Mouse (Mus musculus) megakaryocyte, embryonic 14.5 days (primary cell): ENCODE results near the gene Cdk11b. TPM values are rescaled to one million over a fixed set of nuclear protein-coding genes. Genes with fewer than 3 reads are reported as not detected.
A peak's percentile ranks its signal among the peaks of the same experiment; 100 is the strongest.

ENCODE experiments used
- H3K27me3 ChIP-seq: replicated peaks from 2 replicates; pipeline ENCODE3; 2012; ENCODE audit warnings: inconsistent platforms
- H3K36me3 ChIP-seq: replicated peaks from 2 replicates; pipeline ENCODE3; 2012; ENCODE audit warnings: low read length, inconsistent platforms, mixed read lengths
- H3K4me1 ChIP-seq: 2 replicates; pipeline ENCODE4 v1.6.1; 2012; ENCODE audit warnings: inconsistent platforms
- H3K4me3 ChIP-seq: replicated peaks from 2 replicates; pipeline ENCODE3; 2012; ENCODE audit warnings: moderate library complexity, mild to moderate bottlenecking, inconsistent platforms
- H3K9me3 ChIP-seq: 2 replicates; pipeline ENCODE4 v1.6.1; 2012; ENCODE audit warnings: inconsistent platforms
- FLI1 ChIP-seq: IDR thresholded peaks from 2 replicates; pipeline ENCODE4 v1.6.1; 2012; ENCODE audit warnings: low read length, inconsistent platforms, mixed read lengths
- GATA1 ChIP-seq: IDR thresholded peaks from 3 replicates; pipeline ENCODE4 v1.6.1; 2012; ENCODE audit warnings: mixed read lengths, low read length, inconsistent platforms, borderline replicate concordance
- polyA plus RNA-seq: library from polyadenylated mRNA; stranded (reverse); fragments of >175 nt; gene quantifications from 2 replicates; pipeline ENCODE4 v1.2.3, GENCODE M21; 2012; ENCODE audit warnings: low replicate concordance; ENCODE audit not compliant: insufficient read depth

Cdk11b gene
- polyA plus RNA-seq, 1 experiment = 77.3 TPM

- Histone ChIP-seq H3K4me3 (no peak overlapping the region), H3K9me3 (no peaks in the 10 kb centered on the region), H3K4me1 (peaks cover 48% of the 10 kb centered on the region), H3K27me3 (no peaks in the 10 kb centered on the region), H3K36me3 (peaks cover 49% of the 10 kb centered on the region)
- TF ChIP-seq FLI1 (no peak), GATA1 (no peak)
Measured at GRCm38 (mm10) chr4:155591012-155591719, 33.5 kb upstream of the Cdk11b start.

GRCm38 (mm10) chr4:155593780-155594179 lies 30.9 kb upstream of the Cdk11b start:
- Histone ChIP-seq H3K9me3 (no peaks in the 10 kb centered on the region), H3K4me1 (peaks cover 66% of the 10 kb centered on the region), H3K27me3 (no peaks in the 10 kb centered on the region), H3K4me3 (no peak overlapping the region), H3K36me3 (peaks cover 23% of the 10 kb centered on the region)
- TF ChIP-seq FLI1 = no peak
- no peak for TF ChIP-seq GATA1

GRCm38 (mm10) chr4:155595777-155596176 lies 28.9 kb upstream of the Cdk11b start:
- Histone ChIP-seq H3K27me3 (no peaks in the 10 kb centered on the region), H3K36me3 (peaks cover 4% of the 10 kb centered on the region), H3K4me3 (no peak overlapping the region), H3K9me3 (no peaks in the 10 kb centered on the region), H3K4me1 (peaks cover 70% of the 10 kb centered on the region)
- TF ChIP-seq GATA1 (no peak), FLI1 (no peak)

DNA sequence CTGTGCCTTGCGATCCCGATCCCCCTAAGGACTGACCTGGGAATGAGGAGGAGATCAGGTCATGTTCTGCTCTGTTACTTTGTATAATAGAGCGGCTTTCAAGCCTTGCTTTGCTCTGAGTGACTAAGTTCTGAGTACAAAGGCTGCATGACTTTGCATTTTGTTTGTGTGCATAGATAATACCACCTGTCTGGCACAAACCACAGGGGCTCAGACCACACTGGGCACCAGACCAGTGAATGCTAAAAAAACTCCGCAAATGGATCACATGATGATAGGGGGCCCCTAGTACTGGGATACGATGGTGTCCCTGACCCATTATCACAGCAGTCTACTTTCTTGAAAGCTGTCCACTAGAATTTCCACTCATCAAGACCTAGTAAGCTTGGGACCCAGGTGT lies 28.0 kb upstream of the Cdk11b start:
- H3K9me3 ChIP-seq = no peaks in the 10 kb centered on the region
- H3K4me1 ChIP-seq = peaks cover 63% of the 10 kb centered on the region
- TF ChIP-seq GATA1 (no peak; the same call in 2 of the 3 replicates), FLI1 (no peak)
- H3K4me3 ChIP-seq = peak overlapping the region; percentile 81
- no peaks in the 10 kb centered on the region for H3K36me3 ChIP-seq
- no peaks in the 10 kb centered on the region for H3K27me3 ChIP-seq

DNA sequence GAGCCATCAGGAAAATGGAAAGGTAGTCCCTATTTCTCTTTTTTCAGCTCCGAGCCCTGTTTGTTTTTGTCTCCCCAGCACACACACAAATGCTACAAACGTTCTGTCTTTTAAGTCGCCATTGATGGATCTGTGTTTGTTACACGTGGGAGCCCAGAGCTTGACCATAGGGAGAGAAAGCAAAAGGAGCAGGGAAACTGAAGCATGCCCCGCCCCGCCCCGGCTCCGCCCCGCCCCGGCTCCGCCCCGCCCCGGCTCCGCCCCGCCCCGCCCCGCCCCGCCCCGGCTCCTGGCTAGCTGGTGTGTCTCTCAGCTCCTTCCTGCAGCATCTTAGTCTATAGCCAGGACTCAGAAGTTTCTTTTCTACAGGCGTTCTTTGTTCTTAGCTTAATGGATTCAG lies 26.1 kb upstream of the Cdk11b start:
- Histone ChIP-seq H3K4me1 (peaks cover 68% of the 10 kb centered on the region), H3K27me3 (no peaks in the 10 kb centered on the region), H3K9me3 (no peaks in the 10 kb centered on the region), H3K4me3 (no peak overlapping the region), H3K36me3 (no peaks in the 10 kb centered on the region)
- no peak for TF ChIP-seq GATA1
- no peak for TF ChIP-seq FLI1

DNA sequence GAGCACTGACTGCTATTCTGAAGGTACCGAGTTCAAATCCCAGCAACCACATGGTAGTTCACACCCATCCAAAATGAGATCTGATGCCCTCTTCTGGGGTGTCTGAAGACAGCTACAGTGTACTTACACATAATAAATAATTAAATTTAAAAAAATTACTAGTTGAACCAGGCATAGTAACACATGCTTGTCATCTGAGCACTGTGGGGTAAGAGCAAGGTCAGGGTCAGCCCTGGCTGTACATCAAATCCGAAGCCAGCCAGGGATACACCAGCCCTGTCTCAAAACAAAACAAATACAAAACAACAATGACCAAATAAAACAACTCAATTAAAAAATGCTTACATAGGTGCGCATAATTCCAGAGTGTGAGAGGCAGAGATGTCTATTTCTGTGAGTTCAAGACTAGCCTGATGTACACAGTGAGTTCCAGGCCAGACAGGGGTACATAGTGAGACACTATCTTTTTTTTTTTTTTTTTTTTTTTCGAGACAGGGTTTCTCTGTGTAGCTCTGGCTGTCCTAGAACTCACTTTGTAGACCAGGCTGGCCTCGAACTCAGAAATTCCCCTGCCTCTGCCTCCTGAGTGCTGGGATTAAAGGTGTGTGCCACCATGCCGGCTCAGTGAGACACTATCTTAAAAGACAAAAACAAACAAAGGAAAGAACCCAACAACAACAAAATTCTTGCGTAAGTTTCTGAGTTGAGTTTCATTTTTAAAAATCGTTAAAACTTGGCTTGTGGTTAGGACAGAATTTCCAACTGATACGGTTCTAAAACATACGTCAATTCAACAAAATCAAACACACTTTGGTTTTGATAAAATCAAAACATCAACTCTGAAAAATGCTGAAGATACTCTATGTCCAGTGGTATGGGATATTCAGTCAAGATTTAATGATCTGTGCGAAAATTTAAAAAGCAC lies 24.5 kb upstream of the Cdk11b start:
- Histone ChIP-seq H3K36me3 (peaks cover 12% of the 10 kb centered on the region), H3K27me3 (no peaks in the 10 kb centered on the region), H3K4me1 (peaks cover 79% of the 10 kb centered on the region), H3K4me3 (peak overlapping the region; percentile 99), H3K9me3 (no peaks in the 10 kb centered on the region)
- TF ChIP-seq GATA1 (no peak), FLI1 (no peak)

- Histone ChIP-seq H3K27me3 (no peaks in the 10 kb centered on the region), H3K4me1 (peaks cover 82% of the 10 kb centered on the region)
Measured at GRCm38 (mm10) chr4:155601091-155601996, 23.3 kb upstream of the Cdk11b start, which contains the start of gene Slc35e2. TSS of gene Slc35e2 (plus strand) at chr4:155601416.

DNA sequence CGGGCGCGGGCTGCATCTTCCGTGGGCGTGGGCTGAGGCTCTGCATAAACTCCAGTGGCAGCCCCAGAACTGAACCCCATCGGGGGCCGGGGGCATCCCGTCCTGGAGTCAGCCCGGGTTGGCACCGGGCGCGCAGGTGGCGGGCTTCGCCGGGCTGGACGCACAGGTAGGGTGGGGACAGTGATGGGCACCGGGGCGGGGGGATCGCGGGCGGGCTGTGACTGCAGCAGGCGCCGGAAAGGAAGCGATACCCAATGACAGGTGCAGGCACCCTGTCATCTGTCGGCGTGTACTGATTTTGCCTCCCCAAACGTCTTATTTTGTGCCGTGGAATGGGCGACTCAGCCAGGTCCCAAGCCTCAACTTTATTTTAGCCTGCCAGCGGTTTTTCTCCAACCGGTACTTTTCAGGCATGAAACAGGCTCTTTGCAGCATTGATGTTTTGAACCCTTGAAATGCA lies 22.6 kb upstream of the Cdk11b start:
- H3K4me3 ChIP-seq = peak overlapping the region; percentile 99
- H3K4me1 ChIP-seq = peaks cover 82% of the 10 kb centered on the region
- TF ChIP-seq GATA1 (no peak), FLI1 (no peak)
- no peaks in the 10 kb centered on the region for H3K27me3 ChIP-seq
- H3K36me3 ChIP-seq = peaks cover 21% of the 10 kb centered on the region
- no peaks in the 10 kb centered on the region for H3K9me3 ChIP-seq

More at GRCm38 (mm10) chr4:155601091-155601996, 23.3 kb upstream of the Cdk11b start, which contains the start of gene Slc35e2:
- peak; percentile 55; the same call in 1 of the 2 replicates for TF ChIP-seq FLI1
- no peak for TF ChIP-seq GATA1
- peaks cover 16% of the 10 kb centered on the region for H3K36me3 ChIP-seq
- no peaks in the 10 kb centered on the region for H3K9me3 ChIP-seq
- peak within 1 kb of the TSS; percentile 99 for H3K4me3 ChIP-seq

- no peak for TF ChIP-seq FLI1
- TF ChIP-seq GATA1 = no peak
- H3K4me3 ChIP-seq = peak overlapping the region; percentile 99
- no peaks in the 10 kb centered on the region for H3K9me3 ChIP-seq
- peaks cover 83% of the 10 kb centered on the region for H3K4me1 ChIP-seq
- no peaks in the 10 kb centered on the region for H3K27me3 ChIP-seq
- peaks cover 27% of the 10 kb centered on the region for H3K36me3 ChIP-seq
Measured at GRCm38 (mm10) chr4:155602753-155603152, 21.9 kb upstream of the Cdk11b start.
